Mouse (Mus musculus): Measurements from ENCODE around the gene G6pc3. TPM values are rescaled to one million over a fixed set of nuclear protein-coding genes. Genes with fewer than 3 reads are reported as not detected.

G6pc3 gene
- total and polyA plus RNA-seq, 2 experiments from 2014 or later, result 42.0 to 68.5 TPM

- TF ChIP-seq CTCF (IDR thresholded peaks at IDR 0.05), result no peak
- Histone ChIP-seq H3K36me3 (ENCODE audit: insufficient read depth, low read length) (peaks cover 8% of the 10 kb centered on the region), H3K4me1 (ENCODE audit: insufficient read depth, low read length) (peaks cover 32% of the 10 kb centered on the region; the same call in 1 of the 2 replicates), H3K4me2 (ENCODE audit: low read depth, low read length, poor library complexity, severe bottlenecking) (no peak overlapping the region), H3K9me3 (ENCODE audit: low read length) (no peaks in the 10 kb centered on the region), H3K27ac (ENCODE audit: low read depth, low read length) (no peak overlapping the region; the same call in 1 of the 2 replicates), H3K9ac (replicated peaks; ENCODE audit: low read length, poor library complexity, severe bottlenecking) (0 out of 2 replicates have a peak overlapping the region, but pooled peaks have one; percentile 19), H3K4me3 (ENCODE audit: low read depth, low read length) (no peak overlapping the region), H3K27me3 (ENCODE audit: insufficient read depth, low read length) (no peaks in the 10 kb centered on the region)
- ATAC-seq (ENCODE audit: low FRiP score) (no peak), DNase-seq (ENCODE audit: low spot score) (no peak)
- 57% methylated on average over 10 of the region's 10 CpGs for WGBS
Observed at GRCm38 (mm10) chr11:102214430-102215156, 25.2 kb downstream of the G6pc3 start.

- Histone ChIP-seq H3K4me3 (ENCODE audit: low read depth, low read length) (no peak overlapping the region), H3K4me2 (ENCODE audit: low read depth, low read length, poor library complexity, severe bottlenecking) (no peak overlapping the region), H3K4me1 (ENCODE audit: insufficient read depth, low read length) (peaks cover 28% of the 10 kb centered on the region; the same call in 1 of the 2 replicates), H3K36me3 (ENCODE audit: insufficient read depth, low read length) (peaks cover 8% of the 10 kb centered on the region), H3K27ac (ENCODE audit: low read depth, low read length) (no peak overlapping the region), H3K9me3 (ENCODE audit: low read length) (no peaks in the 10 kb centered on the region), H3K27me3 (ENCODE audit: insufficient read depth, low read length) (no peaks in the 10 kb centered on the region), H3K9ac (replicated peaks; ENCODE audit: low read length, poor library complexity, severe bottlenecking) (peak overlapping the region; percentile 0; the same call in 1 of the 2 replicates)
- no peak for DNase-seq (ENCODE audit: low spot score)
- WGBS, result 79% methylated on average over 11 of the region's 11 CpGs
- ATAC-seq (ENCODE audit: low FRiP score), result no peak
- no peak for TF ChIP-seq CTCF (IDR thresholded peaks at IDR 0.05)
Observed at GRCm38 (mm10) chr11:102215511-102215910, 26.1 kb downstream of the G6pc3 start.

- H3K4me3 ChIP-seq (ENCODE audit: low read depth, low read length), result no peak overlapping the region
- H3K27me3 ChIP-seq (ENCODE audit: insufficient read depth, low read length), result no peaks in the 10 kb centered on the region
- no peak for ATAC-seq (ENCODE audit: low FRiP score)
- no peak for TF ChIP-seq CTCF (IDR thresholded peaks at IDR 0.05)
- peak; percentile 43 for DNase-seq (ENCODE audit: low spot score)
- H3K9ac ChIP-seq (replicated peaks; ENCODE audit: low read length, poor library complexity, severe bottlenecking), result peak overlapping the region; percentile 0; the same call in 1 of the 2 replicates
- peaks cover 9% of the 10 kb centered on the region for H3K36me3 ChIP-seq (ENCODE audit: insufficient read depth, low read length)
- no peak overlapping the region; the same call in 1 of the 2 replicates for H3K27ac ChIP-seq (ENCODE audit: low read depth, low read length)
- H3K9me3 ChIP-seq (ENCODE audit: low read length), result no peaks in the 10 kb centered on the region
- H3K4me1 ChIP-seq (ENCODE audit: insufficient read depth, low read length), result peaks cover 28% of the 10 kb centered on the region; the same call in 1 of the 2 replicates
- 50% methylated on average over 12 of the region's 12 CpGs for WGBS
- no peak overlapping the region for H3K4me2 ChIP-seq (ENCODE audit: low read depth, low read length, poor library complexity, severe bottlenecking)
Observed at GRCm38 (mm10) chr11:102216056-102216885, 26.9 kb downstream of the G6pc3 start.

GRCm38 (mm10) chr11:102216886-102217240, 27.4 kb downstream of the G6pc3 start:
- peaks cover 28% of the 10 kb centered on the region; the same call in 1 of the 2 replicates for H3K4me1 ChIP-seq (ENCODE audit: insufficient read depth, low read length)
- no peaks in the 10 kb centered on the region for H3K27me3 ChIP-seq (ENCODE audit: insufficient read depth, low read length)
- no peak overlapping the region; the same call in 1 of the 2 replicates for H3K4me2 ChIP-seq (ENCODE audit: low read depth, low read length, poor library complexity, severe bottlenecking)
- DNase-seq (ENCODE audit: low spot score) (no peak), ATAC-seq (ENCODE audit: low FRiP score) (no peak)
- no peak overlapping the region; the same call in 1 of the 2 replicates for H3K27ac ChIP-seq (ENCODE audit: low read depth, low read length)
- H3K9me3 ChIP-seq (ENCODE audit: low read length), result no peaks in the 10 kb centered on the region
- TF ChIP-seq CTCF (IDR thresholded peaks at IDR 0.05), result no peak
- H3K9ac ChIP-seq (replicated peaks; ENCODE audit: low read length, poor library complexity, severe bottlenecking), result no peak overlapping the region
- peaks cover 12% of the 10 kb centered on the region for H3K36me3 ChIP-seq (ENCODE audit: insufficient read depth, low read length)
- H3K4me3 ChIP-seq (ENCODE audit: low read depth, low read length), result no peak overlapping the region
- 56% methylated on average over 5 of the region's 5 CpGs for WGBS

GRCm38 (mm10) chr11:102217396-102217795, 28.0 kb downstream of the G6pc3 start:
- no peak for DNase-seq (ENCODE audit: low spot score)
- peaks cover 14% of the 10 kb centered on the region for H3K36me3 ChIP-seq (ENCODE audit: insufficient read depth, low read length)

More at GRCm38 (mm10) chr11:102217396-102217795, 28.0 kb downstream of the G6pc3 start:
- peak overlapping the region; percentile 54; the same call in 1 of the 2 replicates for H3K4me2 ChIP-seq (ENCODE audit: low read depth, low read length, poor library complexity, severe bottlenecking)
- H3K9ac ChIP-seq (replicated peaks; ENCODE audit: low read length, poor library complexity, severe bottlenecking), result no peak overlapping the region; the same call in 1 of the 2 replicates
- H3K4me3 ChIP-seq (ENCODE audit: low read depth, low read length), result no peak overlapping the region
- no peak for ATAC-seq (ENCODE audit: low FRiP score)
- 77% methylated on average over 6 of the region's 6 CpGs for WGBS
- H3K4me1 ChIP-seq (ENCODE audit: insufficient read depth, low read length), result peaks cover 28% of the 10 kb centered on the region; the same call in 1 of the 2 replicates
- H3K27ac ChIP-seq (ENCODE audit: low read depth, low read length), result no peak overlapping the region
- no peaks in the 10 kb centered on the region for H3K9me3 ChIP-seq (ENCODE audit: low read length)
- TF ChIP-seq CTCF (IDR thresholded peaks at IDR 0.05), result no peak
- no peaks in the 10 kb centered on the region for H3K27me3 ChIP-seq (ENCODE audit: insufficient read depth, low read length)
